Comparison of ENCODE assay signal across 19 mouse cellular contexts in genomic region chr16:36596671-36597410, GRCm38 (mm10). TPM values are rescaled to one million over a fixed set of nuclear protein-coding genes. Genes with fewer than 3 reads are reported as not detected.
"Had no signal": no experiment of that assay in that cellular context is flagged by ENCODE, and none has a peak within 500 bp of the region (broad histone marks: within the 10 kb centered on the region; RNA-seq: fewer than 3 reads in every experiment).

No protein-coding gene starts in this region.

- H3K4me3 ChIP-seq: limb, embryonic 12.5 days; limb, embryonic 15.5 days; midbrain, embryonic 12.5 days; midbrain, embryonic 15.5 days; neural tube, embryonic 12.5 days; neural tube, embryonic 15.5 days had no signal

- H3K4me2 ChIP-seq: limb, embryonic 12.5 days; limb, embryonic 15.5 days; liver, embryonic 11.5 days; lung, embryonic 14.5 days; midbrain, embryonic 12.5 days; midbrain, embryonic 15.5 days; neural tube, embryonic 12.5 days; neural tube, embryonic 15.5 days had no signal

- H3K36me3 ChIP-seq: limb, embryonic 12.5 days; limb, embryonic 15.5 days; midbrain, embryonic 12.5 days; midbrain, embryonic 15.5 days; neural tube, embryonic 12.5 days; neural tube, embryonic 15.5 days had no signal

- H3K27ac ChIP-seq: limb, embryonic 12.5 days; limb, embryonic 15.5 days; liver, embryonic 14.5 days; macrophage; midbrain, embryonic 12.5 days; midbrain, embryonic 15.5 days; neural tube, embryonic 12.5 days; neural tube, embryonic 15.5 days; stomach, postnatal 0 days had no signal

- H3K9me3 ChIP-seq: limb, embryonic 12.5 days; limb, embryonic 15.5 days; midbrain, embryonic 12.5 days; midbrain, embryonic 15.5 days; neural tube, embryonic 12.5 days; neural tube, embryonic 15.5 days had no signal

- H3K9ac ChIP-seq: limb, embryonic 12.5 days; limb, embryonic 15.5 days; liver, embryonic 14.5 days; liver, postnatal 0 days; lung, embryonic 14.5 days; midbrain, embryonic 12.5 days; midbrain, embryonic 15.5 days; neural tube, embryonic 12.5 days; neural tube, embryonic 15.5 days had no signal

- DNase-seq: left cerebral cortex, postnatal 4 days; liver, postnatal 0 days; lung, embryonic 14.5 days; right cerebral cortex, adult 18-20 months; right cerebral cortex, postnatal 14 days; right cerebral cortex, postnatal 4 days; thymus, postnatal 25 days had no signal

- H3K27me3 ChIP-seq: limb, embryonic 12.5 days; limb, embryonic 15.5 days; midbrain, embryonic 12.5 days; midbrain, embryonic 15.5 days; neural tube, embryonic 12.5 days; neural tube, embryonic 15.5 days had no signal

- ATAC-seq: intestine, postnatal 0 days; liver, postnatal 0 days; lung, postnatal 0 days; midbrain, embryonic 15.5 days had no signal

- H3K4me1 ChIP-seq: limb, embryonic 12.5 days; limb, embryonic 15.5 days; midbrain, embryonic 12.5 days; midbrain, embryonic 15.5 days; neural tube, embryonic 12.5 days; neural tube, embryonic 15.5 days had no signal

RNA-seq across cellular contexts. Expression of gene Casr, which starts 34.9 kb away (rescaled TPM):
- polyA plus RNA-seq: liver, embryonic 14.5 days; lung, embryonic 14.5 days; macrophage; neural tube, embryonic 12.5 days had no signal
